Mouse (Mus musculus): ENCODE measurements around the gene Ksr2.

- TF ChIP-seq TAL1 (conservative IDR thresholded peaks at IDR 0.05; ENCODE audit: low read depth, low read length) (no peak), GATA1 (IDR thresholded peaks at IDR 0.05; ENCODE audit: borderline replicate concordance, low read length) (no peak), POLR2AphosphoS5 (IDR thresholded peaks at IDR 0.05; ENCODE audit: insufficient replicate concordance, low read depth, low read length) (no peak), CTCF (IDR thresholded peaks at IDR 0.05; ENCODE audit: low read depth, low read length) (no peak)
Measured at GRCm38 (mm10) chr5:117515396-117515795, 101.6 kb downstream of the Ksr2 start.

All from G1E (cell line).